Mouse (Mus musculus): ENCODE measurements around the gene Gm10974. TPM values are rescaled to one million over a fixed set of nuclear protein-coding genes. Genes with fewer than 3 reads are reported as not detected.

The Gm10974 gene
- polyA plus RNA-seq (2017; shearing (Covaris generic)): not detected

DNA sequence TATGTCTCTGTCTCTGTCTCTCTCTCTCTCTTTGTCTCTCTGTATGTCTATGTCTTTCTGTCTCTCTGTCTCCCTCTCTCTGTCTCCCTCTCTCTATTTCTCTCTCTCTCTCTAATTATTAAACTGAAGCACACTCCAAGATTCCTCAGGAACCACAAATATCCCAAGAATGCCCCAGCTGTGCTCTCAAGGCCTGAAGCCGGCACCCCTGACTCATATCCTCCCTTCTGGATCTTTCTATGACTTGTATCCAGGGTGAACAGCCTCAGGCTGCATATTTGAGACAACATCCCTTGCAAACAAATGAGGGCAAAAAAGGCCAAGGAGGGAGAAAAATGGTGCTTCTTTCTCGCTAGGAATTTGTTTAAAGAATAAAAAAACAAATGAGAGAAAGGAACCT, at the start of gene Gm10974:
Gene Gm10974, plus strand, starts transcription at position 2 of the 400 bp plus-strand sequence.

GRCm38 (mm10) chr7:66387813-66388521, 22.3 kb downstream of the Gm10974 start, which contains the start of gene Lrrk1:
TSS of gene Lrrk1 (minus strand) at chr7:66388350.

DNA sequence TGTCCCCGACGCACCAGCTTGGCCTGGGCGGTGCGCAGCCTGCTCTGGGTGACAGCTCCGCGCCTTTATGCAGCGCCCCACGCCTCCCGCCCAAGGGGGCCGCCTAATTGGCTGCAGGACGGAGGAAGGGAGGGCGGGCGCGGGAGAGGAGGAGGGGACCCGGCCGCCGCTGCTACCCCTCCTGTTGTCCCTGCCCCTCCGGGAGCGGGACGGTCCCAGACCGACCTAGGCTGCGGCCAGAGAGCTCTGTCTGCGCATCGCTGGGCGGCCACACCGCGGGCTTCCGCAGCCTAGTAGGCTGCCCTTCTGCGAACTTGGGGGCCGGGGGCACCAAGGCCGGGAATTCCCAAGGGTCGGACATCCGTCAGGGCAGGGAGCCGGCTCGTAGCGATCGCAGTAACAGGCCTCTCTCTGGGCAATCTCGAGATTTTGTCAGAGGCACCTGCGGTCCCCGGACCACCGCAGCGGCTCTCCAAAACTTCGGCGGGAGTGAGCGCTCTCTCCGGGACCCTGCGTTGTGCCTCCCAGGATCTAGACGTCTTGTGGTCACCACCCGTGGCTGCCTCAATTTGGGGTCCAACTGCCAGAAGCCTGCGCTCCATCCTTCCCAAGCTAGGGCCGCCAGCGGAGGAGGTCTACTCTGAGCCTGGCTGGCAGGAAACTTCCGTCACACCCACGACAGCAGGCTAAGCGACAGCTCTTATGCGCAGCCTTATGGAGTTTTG, 61.9 kb downstream of the Gm10974 start, which contains the start of gene Aldh1a3:
Gene Aldh1a3, minus strand, starts transcription at position 81 of the 725 bp plus-strand sequence.

Other genes starting within 250 kb of the Gm10974 start
- 3.0 TPM for gene Lrrk1, start 22.4 kb downstream of the Gm10974 start, polyA plus RNA-seq (2017; shearing (Covaris generic))
- gene Aldh1a3, start 61.6 kb downstream of the Gm10974 start, polyA plus RNA-seq (2017; shearing (Covaris generic)): 0.19 TPM

Data from CD4-positive, CD25-positive, alpha-beta regulatory T cell, adult 9 weeks (primary cell).